Mouse (Mus musculus) spleen, postnatal 10 days (tissue): ENCODE data around the gene Tmco1.

Experiments used
- DNase-seq, 2 experiments: peaks; one replicate each; pipeline ENCODE4 v3.0.0; 2021 to 2022; ENCODE audit warnings: low spot score in 2 of 2

The Tmco1 gene

GRCm38 (mm10) chr1:167308261-167309054 lies at the start of gene Tmco1:
Gene Tmco1 (plus strand): TSS chr1:167308378.
- peak; percentile 97 to 99 for DNase-seq

- no peak for DNase-seq
Measured at GRCm38 (mm10) chr1:167259702-167260101, 48.5 kb upstream of the Tmco1 start.

GRCm38 (mm10) chr1:167261750-167262149 lies 46.4 kb upstream of the Tmco1 start:
- DNase-seq, result no peak

- no peak for DNase-seq
Measured at GRCm38 (mm10) chr1:167262489-167263041, 45.6 kb upstream of the Tmco1 start.

GRCm38 (mm10) chr1:167265366-167265765 lies 42.8 kb upstream of the Tmco1 start:
- no peak for DNase-seq

GRCm38 (mm10) chr1:167266720-167267119 lies 41.5 kb upstream of the Tmco1 start:
- DNase-seq, result no peak

GRCm38 (mm10) chr1:167268360-167269063 lies 39.7 kb upstream of the Tmco1 start:
- peak in 1 of 2 experiments; percentile 35 for DNase-seq

- DNase-seq, result no peak
Measured at GRCm38 (mm10) chr1:167269350-167269811, 38.8 kb upstream of the Tmco1 start.

- DNase-seq, result no peak
Measured at GRCm38 (mm10) chr1:167269856-167270270, 38.3 kb upstream of the Tmco1 start.

GRCm38 (mm10) chr1:167270342-167271111 lies 37.7 kb upstream of the Tmco1 start:
- DNase-seq, result no peak

- DNase-seq, result no peak
Measured at GRCm38 (mm10) chr1:167271304-167271703, 36.9 kb upstream of the Tmco1 start.

- DNase-seq, result no peak
Measured at GRCm38 (mm10) chr1:167271841-167272240, 36.3 kb upstream of the Tmco1 start.

- DNase-seq, result no peak
Measured at GRCm38 (mm10) chr1:167273380-167274163, 34.6 kb upstream of the Tmco1 start.

- DNase-seq, result no peak
Measured at GRCm38 (mm10) chr1:167274646-167275390, 33.4 kb upstream of the Tmco1 start.

GRCm38 (mm10) chr1:167278395-167278794 lies 29.8 kb upstream of the Tmco1 start:
- no peak for DNase-seq

- DNase-seq, result no peak
Measured at GRCm38 (mm10) chr1:167279160-167279715, 28.9 kb upstream of the Tmco1 start.

GRCm38 (mm10) chr1:167280061-167280460 lies 28.1 kb upstream of the Tmco1 start:
- DNase-seq, result no peak

GRCm38 (mm10) chr1:167282112-167282511 lies 26.1 kb upstream of the Tmco1 start:
- no peak for DNase-seq

- DNase-seq, result no peak
Measured at GRCm38 (mm10) chr1:167282768-167283167, 25.4 kb upstream of the Tmco1 start.
